Mouse (Mus musculus): ENCODE measurements around the gene Tubal3. TPM values are rescaled to one million over a fixed set of nuclear protein-coding genes. Genes with fewer than 3 reads are reported as not detected.

Gene Tubal3
- polyA plus RNA-seq (2014; fragmentation: Nextera tagmentation; extraction: Ambion mirVana): not detected in 2 replicates

DNA sequence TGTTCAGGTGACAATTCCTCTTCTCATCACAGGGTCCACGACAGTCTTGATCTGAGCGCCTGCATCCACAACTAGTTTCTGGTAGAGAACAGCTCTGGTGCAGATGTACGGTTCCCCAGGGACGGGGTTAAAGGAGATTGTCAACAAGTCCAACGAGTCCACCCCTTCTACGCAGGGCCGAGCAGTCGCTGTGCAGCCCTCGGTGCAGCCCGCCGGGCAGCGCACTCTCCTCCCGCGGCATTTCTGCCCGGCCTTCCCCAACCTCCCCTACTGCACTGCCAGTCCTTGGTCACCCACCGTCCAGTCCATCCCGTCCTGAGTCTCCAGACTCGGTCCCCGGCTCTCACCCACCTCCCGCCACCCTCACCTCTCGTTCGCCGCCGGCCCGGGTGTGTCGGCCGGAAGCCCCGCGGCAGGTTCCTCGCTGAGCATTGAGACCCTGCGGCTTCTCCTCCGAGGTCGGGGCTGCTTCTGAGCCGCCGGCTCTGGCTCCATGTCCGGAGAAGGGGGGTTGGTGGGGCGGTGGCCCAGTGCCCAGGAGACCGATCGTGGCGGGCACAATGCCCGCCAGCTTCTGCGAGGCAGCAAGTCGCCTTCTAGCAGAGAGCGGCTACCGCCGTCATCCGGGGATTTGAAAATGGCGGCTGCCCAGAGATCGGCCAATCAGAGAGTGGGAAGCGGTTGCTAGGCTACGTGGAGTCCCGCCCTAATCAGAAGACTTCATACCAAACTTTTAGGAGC is at the start of gene Tubal3, which contains the start of gene Net1:
Tubal3 (plus strand) TSS at position 704 of the 741 bp plus-strand sequence.
Net1 (minus strand) TSS at position 650 of the 741 bp plus-strand sequence.
- Histone ChIP-seq H3K4me2 (ENCODE audit: low read depth, low read length) (peak within 1 kb of the TSS; percentile 71), H3K36me3 (ENCODE audit: control insufficient read depth, insufficient read depth, low read length) (no peaks in the 10 kb centered on the region), H3K27me3 (ENCODE audit: control insufficient read depth, insufficient read depth, low read length) (no peaks in the 10 kb centered on the region), H3K27ac (ENCODE audit: low read depth, low read length) (no peak within 1 kb of the TSS), H3K4me1 (ENCODE audit: control insufficient read depth, insufficient read depth, low read length) (0 out of 2 replicates have a peak, but pooled peaks cover 6% of the 10 kb centered on the region), H3K9ac (replicated peaks; ENCODE audit: low read depth, low read length) (peak within 1 kb of the TSS; percentile 66), H3K4me3 (ENCODE audit: low read depth, low read length) (peak within 1 kb of the TSS; percentile 66), H3K9me3 (ENCODE audit: control insufficient read depth, low read length) (no peaks in the 10 kb centered on the region)
- peak; percentile 100 for ATAC-seq (ENCODE audit: low read depth)
- WGBS: under 1% methylated on average over 50 of the region's 52 CpGs

DNA sequence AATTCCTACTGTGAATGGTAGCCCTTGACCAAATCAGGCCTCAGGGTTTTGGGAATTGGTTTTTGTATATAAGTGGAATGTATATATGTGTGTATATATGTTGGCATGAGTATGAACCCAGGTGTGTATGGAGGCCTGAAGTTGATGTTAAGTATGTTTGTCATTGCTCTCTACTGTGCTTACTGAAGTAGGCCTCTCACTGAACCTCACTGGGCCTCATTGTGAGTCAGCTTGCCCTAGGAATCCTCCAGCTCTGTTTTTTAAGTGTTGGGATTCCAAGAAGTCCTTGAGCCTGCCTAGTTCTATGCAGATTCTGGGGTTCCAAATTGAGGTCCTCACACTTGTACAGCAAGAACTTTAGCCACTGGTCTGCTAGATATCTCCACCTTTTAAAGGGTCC is 48.2 kb upstream of the Tubal3 start:
- H3K27ac ChIP-seq (ENCODE audit: low read depth, low read length): no peak overlapping the region
- no peak for ATAC-seq (ENCODE audit: low read depth)

DNA sequence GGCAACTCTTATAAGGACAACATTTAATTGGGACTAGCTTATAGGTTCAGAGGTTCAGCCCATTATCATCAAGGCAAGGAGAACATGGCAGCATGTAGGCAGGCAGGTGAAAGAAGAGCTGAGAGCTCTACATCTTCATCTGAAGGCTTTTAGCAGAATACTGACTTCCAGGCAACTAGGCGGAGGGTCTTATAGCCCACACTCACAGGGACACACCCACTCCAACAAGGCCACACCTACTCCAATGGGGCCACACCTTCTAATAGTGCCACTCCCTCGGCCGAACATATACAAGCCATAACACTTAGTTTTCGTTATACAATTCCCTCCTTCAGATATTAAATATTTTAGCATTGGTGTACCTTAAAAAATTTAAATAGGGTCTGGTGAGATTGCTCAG is 45.2 kb upstream of the Tubal3 start:
- H3K36me3 ChIP-seq (ENCODE audit: control insufficient read depth, insufficient read depth, low read length): no peaks in the 10 kb centered on the region
- no peaks in the 10 kb centered on the region for H3K9me3 ChIP-seq (ENCODE audit: control insufficient read depth, low read length)
- no peaks in the 10 kb centered on the region for H3K4me1 ChIP-seq (ENCODE audit: control insufficient read depth, insufficient read depth, low read length)
- no peak for ATAC-seq (ENCODE audit: low read depth)
- no peak overlapping the region for H3K4me2 ChIP-seq (ENCODE audit: low read depth, low read length)
- H3K27me3 ChIP-seq (ENCODE audit: control insufficient read depth, insufficient read depth, low read length): no peaks in the 10 kb centered on the region
- no peak overlapping the region for H3K9ac ChIP-seq (replicated peaks; ENCODE audit: low read depth, low read length)
- 89% methylated on average over 4 of the region's 4 CpGs for WGBS
- H3K27ac ChIP-seq (ENCODE audit: low read depth, low read length): no peak overlapping the region
- no peak overlapping the region for H3K4me3 ChIP-seq (ENCODE audit: low read depth, low read length)

More for the DNA sequence above, 48.2 kb upstream of the Tubal3 start:
- Histone ChIP-seq H3K4me1 (ENCODE audit: control insufficient read depth, insufficient read depth, low read length) (no peaks in the 10 kb centered on the region), H3K27me3 (ENCODE audit: control insufficient read depth, insufficient read depth, low read length) (no peaks in the 10 kb centered on the region), H3K9me3 (ENCODE audit: control insufficient read depth, low read length) (no peaks in the 10 kb centered on the region), H3K4me2 (ENCODE audit: low read depth, low read length) (no peak overlapping the region), H3K36me3 (ENCODE audit: control insufficient read depth, insufficient read depth, low read length) (no peaks in the 10 kb centered on the region), H3K4me3 (ENCODE audit: low read depth, low read length) (no peak overlapping the region), H3K9ac (replicated peaks; ENCODE audit: low read depth, low read length) (no peak overlapping the region)

DNA sequence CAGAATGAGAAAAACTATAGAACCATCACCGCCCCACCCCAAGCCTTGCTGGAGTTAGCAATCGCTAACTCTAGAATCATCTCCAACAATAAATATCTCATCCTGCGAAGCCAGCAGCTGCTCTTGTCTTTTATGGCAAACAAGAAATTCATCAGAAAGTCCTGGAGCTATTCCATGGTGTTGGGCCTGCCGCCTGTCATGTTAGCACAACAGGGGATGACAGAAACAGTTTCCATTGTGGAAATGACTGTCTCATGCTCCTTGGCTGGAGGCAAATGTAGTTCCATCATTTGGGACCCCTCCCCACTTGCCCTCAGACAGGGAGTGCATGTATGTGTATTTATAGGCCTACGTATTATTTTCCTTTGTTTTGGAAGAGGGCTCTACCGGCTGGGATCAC is 41.6 kb upstream of the Tubal3 start:
- no peak for ATAC-seq (ENCODE audit: low read depth)
- H3K9me3 ChIP-seq (ENCODE audit: control insufficient read depth, low read length): no peaks in the 10 kb centered on the region
- H3K4me2 ChIP-seq (ENCODE audit: low read depth, low read length): no peak overlapping the region
- H3K4me1 ChIP-seq (ENCODE audit: control insufficient read depth, insufficient read depth, low read length): no peaks in the 10 kb centered on the region
- no peaks in the 10 kb centered on the region for H3K36me3 ChIP-seq (ENCODE audit: control insufficient read depth, insufficient read depth, low read length)
- no peaks in the 10 kb centered on the region for H3K27me3 ChIP-seq (ENCODE audit: control insufficient read depth, insufficient read depth, low read length)
- no peak overlapping the region for H3K9ac ChIP-seq (replicated peaks; ENCODE audit: low read depth, low read length)
- 76% methylated on average over 6 of the region's 6 CpGs for WGBS
- no peak overlapping the region for H3K4me3 ChIP-seq (ENCODE audit: low read depth, low read length)
- no peak overlapping the region for H3K27ac ChIP-seq (ENCODE audit: low read depth, low read length)

DNA sequence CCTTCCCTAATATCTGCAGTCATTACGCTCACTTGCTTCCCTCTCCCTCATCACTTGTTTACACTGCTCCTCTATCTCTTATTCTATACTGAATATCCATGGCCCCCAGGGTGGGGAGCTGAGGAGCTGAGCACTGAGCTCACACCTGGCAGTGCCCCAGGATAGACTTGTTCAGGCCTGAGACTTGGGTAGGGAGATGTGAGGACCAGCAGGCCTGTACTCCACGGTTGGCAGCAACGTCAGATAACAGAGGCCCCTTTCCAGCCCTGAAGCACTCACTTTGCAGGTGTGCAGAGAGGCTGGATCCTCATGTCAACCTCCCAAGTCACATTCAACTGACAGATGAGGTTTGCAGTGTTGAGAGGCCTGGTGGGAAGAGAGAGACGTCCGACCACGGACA is 40.9 kb upstream of the Tubal3 start:
- Histone ChIP-seq H3K9me3 (ENCODE audit: control insufficient read depth, low read length) (no peaks in the 10 kb centered on the region), H3K9ac (replicated peaks; ENCODE audit: low read depth, low read length) (no peak overlapping the region), H3K36me3 (ENCODE audit: control insufficient read depth, insufficient read depth, low read length) (no peaks in the 10 kb centered on the region), H3K4me1 (ENCODE audit: control insufficient read depth, insufficient read depth, low read length) (no peaks in the 10 kb centered on the region), H3K4me3 (ENCODE audit: low read depth, low read length) (no peak overlapping the region), H3K27me3 (ENCODE audit: control insufficient read depth, insufficient read depth, low read length) (no peaks in the 10 kb centered on the region), H3K4me2 (ENCODE audit: low read depth, low read length) (no peak overlapping the region), H3K27ac (ENCODE audit: low read depth, low read length) (no peak overlapping the region)
- no peak for ATAC-seq (ENCODE audit: low read depth)
- WGBS: 89% methylated on average over 6 of the region's 6 CpGs

DNA sequence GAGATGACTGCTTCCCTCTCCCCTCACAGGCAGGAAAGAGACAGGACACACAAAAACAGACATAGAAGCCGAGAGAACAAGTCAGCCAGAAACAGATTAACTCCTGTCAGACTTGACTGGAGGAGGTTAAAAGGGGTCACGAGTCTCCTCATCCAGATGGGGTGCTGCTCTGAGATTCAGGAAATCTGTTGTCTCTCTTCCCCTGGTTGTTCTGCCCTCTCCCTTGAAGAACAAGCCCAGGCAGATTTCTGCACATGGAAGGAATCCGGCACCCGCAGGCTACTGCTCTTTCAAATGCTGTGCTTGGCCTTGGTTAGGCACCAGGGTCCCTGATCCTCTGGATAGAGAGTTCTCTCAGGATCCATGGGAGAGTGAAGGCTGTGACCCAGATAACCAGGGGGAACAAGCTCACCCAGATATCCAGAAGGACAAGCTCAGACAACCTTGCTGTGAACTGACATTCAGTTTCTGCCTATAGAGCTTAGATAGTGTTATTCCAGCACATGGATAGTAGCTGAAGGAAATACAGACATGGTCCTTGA is 40.3 kb upstream of the Tubal3 start:
- no peak overlapping the region for H3K4me2 ChIP-seq (ENCODE audit: low read depth, low read length)
- ATAC-seq (ENCODE audit: low read depth): no peak
- H3K9me3 ChIP-seq (ENCODE audit: control insufficient read depth, low read length): no peaks in the 10 kb centered on the region
- no peak overlapping the region for H3K4me3 ChIP-seq (ENCODE audit: low read depth, low read length)
- no peaks in the 10 kb centered on the region for H3K36me3 ChIP-seq (ENCODE audit: control insufficient read depth, insufficient read depth, low read length)
- no peaks in the 10 kb centered on the region for H3K4me1 ChIP-seq (ENCODE audit: control insufficient read depth, insufficient read depth, low read length)
- H3K27ac ChIP-seq (ENCODE audit: low read depth, low read length): no peak overlapping the region
- H3K27me3 ChIP-seq (ENCODE audit: control insufficient read depth, insufficient read depth, low read length): no peaks in the 10 kb centered on the region
- H3K9ac ChIP-seq (replicated peaks; ENCODE audit: low read depth, low read length): no peak overlapping the region
- 68% methylated on average over 4 of the region's 4 CpGs for WGBS

DNA sequence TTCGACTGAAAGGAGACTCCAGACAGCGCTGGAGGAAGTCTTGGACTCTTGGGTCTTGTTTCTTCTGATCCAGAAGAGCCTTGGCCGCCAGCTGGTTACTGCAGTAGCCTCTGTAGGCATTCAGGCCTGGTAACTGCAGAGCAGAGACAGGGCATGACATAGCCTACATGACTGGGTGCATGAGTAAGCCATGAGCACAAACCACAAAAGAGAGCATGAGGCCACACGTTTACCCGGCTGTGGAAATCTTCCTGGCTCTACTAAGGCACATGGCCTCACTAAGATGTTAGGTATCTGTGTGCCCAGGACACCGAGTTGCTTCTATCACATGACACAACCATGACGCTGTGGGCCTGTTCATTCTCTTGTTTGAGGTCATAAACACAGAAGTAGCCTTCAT is 31.4 kb upstream of the Tubal3 start:
- Histone ChIP-seq H3K9ac (replicated peaks; ENCODE audit: low read depth, low read length) (no peak overlapping the region), H3K27ac (ENCODE audit: low read depth, low read length) (no peak overlapping the region), H3K4me2 (ENCODE audit: low read depth, low read length) (no peak overlapping the region), H3K4me1 (ENCODE audit: control insufficient read depth, insufficient read depth, low read length) (no peaks in the 10 kb centered on the region), H3K36me3 (ENCODE audit: control insufficient read depth, insufficient read depth, low read length) (peaks cover 5% of the 10 kb centered on the region; the same call in 1 of the 2 replicates), H3K4me3 (ENCODE audit: low read depth, low read length) (no peak overlapping the region), H3K27me3 (ENCODE audit: control insufficient read depth, insufficient read depth, low read length) (no peaks in the 10 kb centered on the region), H3K9me3 (ENCODE audit: control insufficient read depth, low read length) (no peaks in the 10 kb centered on the region)
- 96% methylated on average over 7 of the region's 7 CpGs for WGBS
- ATAC-seq (ENCODE audit: low read depth): no peak

DNA sequence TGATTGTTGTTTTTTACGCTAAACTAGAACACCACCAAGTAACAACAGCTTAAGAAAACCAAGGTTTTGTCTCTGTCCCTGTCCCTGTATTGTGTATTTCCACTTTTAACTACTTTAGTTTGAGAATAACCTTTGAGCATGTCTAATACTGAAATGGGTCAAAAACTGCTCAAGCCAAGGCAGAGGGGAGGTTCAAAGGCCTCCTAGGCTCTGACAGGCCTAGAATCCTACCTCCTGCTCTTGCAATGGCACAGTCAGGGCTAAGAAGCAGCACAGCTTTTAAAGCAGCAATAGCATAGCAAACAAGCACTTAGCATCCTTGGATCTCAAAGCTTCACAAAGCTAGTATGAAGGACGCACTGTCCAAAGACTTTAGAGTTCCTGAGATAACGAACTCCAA is 29.0 kb upstream of the Tubal3 start:
- Histone ChIP-seq H3K36me3 (ENCODE audit: control insufficient read depth, insufficient read depth, low read length) (peaks cover 5% of the 10 kb centered on the region; the same call in 1 of the 2 replicates), H3K27ac (ENCODE audit: low read depth, low read length) (no peak overlapping the region), H3K9me3 (ENCODE audit: control insufficient read depth, low read length) (no peaks in the 10 kb centered on the region), H3K27me3 (ENCODE audit: control insufficient read depth, insufficient read depth, low read length) (no peaks in the 10 kb centered on the region), H3K4me3 (ENCODE audit: low read depth, low read length) (no peak overlapping the region), H3K9ac (replicated peaks; ENCODE audit: low read depth, low read length) (no peak overlapping the region), H3K4me2 (ENCODE audit: low read depth, low read length) (no peak overlapping the region), H3K4me1 (ENCODE audit: control insufficient read depth, insufficient read depth, low read length) (no peaks in the 10 kb centered on the region)
- WGBS: 92% methylated on average over 3 of the region's 3 CpGs
- ATAC-seq (ENCODE audit: low read depth): no peak

DNA sequence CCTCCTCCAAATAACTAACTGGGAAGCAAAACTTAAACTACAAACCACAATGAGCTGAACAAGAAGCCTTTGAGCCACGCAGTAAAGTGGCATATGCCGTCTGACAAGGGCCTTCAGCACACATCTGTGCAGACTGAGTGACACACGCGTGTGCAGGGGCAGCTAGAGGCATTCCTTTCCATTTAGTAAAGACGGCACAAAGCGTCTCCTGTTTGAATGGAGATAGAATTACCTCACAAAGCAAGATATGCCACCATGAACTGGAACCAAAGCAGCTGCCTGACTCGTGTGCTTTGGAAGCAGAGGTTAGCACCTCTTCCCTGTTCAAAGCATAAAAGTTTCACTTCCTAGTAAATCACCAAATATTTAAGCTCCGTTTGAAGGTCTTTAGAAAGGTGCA is 28.0 kb upstream of the Tubal3 start:
- Histone ChIP-seq H3K36me3 (ENCODE audit: control insufficient read depth, insufficient read depth, low read length) (peaks cover 5% of the 10 kb centered on the region; the same call in 1 of the 2 replicates), H3K4me2 (ENCODE audit: low read depth, low read length) (no peak overlapping the region), H3K27ac (ENCODE audit: low read depth, low read length) (no peak overlapping the region), H3K9me3 (ENCODE audit: control insufficient read depth, low read length) (no peaks in the 10 kb centered on the region), H3K9ac (replicated peaks; ENCODE audit: low read depth, low read length) (no peak overlapping the region), H3K4me1 (ENCODE audit: control insufficient read depth, insufficient read depth, low read length) (no peaks in the 10 kb centered on the region), H3K4me3 (ENCODE audit: low read depth, low read length) (no peak overlapping the region), H3K27me3 (ENCODE audit: control insufficient read depth, insufficient read depth, low read length) (no peaks in the 10 kb centered on the region)
- no peak for ATAC-seq (ENCODE audit: low read depth)
- 17% methylated on average over 8 of the region's 8 CpGs for WGBS
